ENCODE assay signal across 14 mouse cellular contexts in genomic region chr5:29636884-29637283, GRCm38 (mm10).
DNase-seq lines count a peak whose midpoint lies in the region; ATAC-seq and TF ChIP-seq lines count a peak whose summit lies in the region.
"Had no signal": no experiment of that assay in that cellular context is flagged by ENCODE, and none has a peak within 500 bp of the region (broad histone marks: within the 10 kb centered on the region; RNA-seq: fewer than 3 reads in every experiment).

No protein-coding gene starts in this region.

- no peak overlapping the region for H3K27ac ChIP-seq in kidney, postnatal 0 days
- H3K27ac ChIP-seq in kidney, embryonic 16.5 days (ENCODE audit: low read length) = no peak overlapping the region
- peak overlapping the region; percentile 60 for H3K27ac ChIP-seq in MEL (ENCODE audit: control insufficient read depth, low read depth, low read length)
- H3K27ac ChIP-seq in liver, postnatal 0 days (ENCODE audit: low read depth) = no peak overlapping the region
- no peak overlapping the region for H3K27ac ChIP-seq in hindbrain, embryonic 12.5 days
- H3K27ac ChIP-seq: embryonic facial prominence, embryonic 10.5 days; neural tube, embryonic 15.5 days had no signal

- peaks cover 30% of the 10 kb centered on the region; the same call in 1 of the 2 replicates for H3K36me3 ChIP-seq in kidney, postnatal 0 days (ENCODE audit: insufficient read depth, low read length)
- peaks cover 43% of the 10 kb centered on the region for H3K36me3 ChIP-seq in kidney, embryonic 16.5 days (ENCODE audit: insufficient read depth, low read length)
- H3K36me3 ChIP-seq in MEL (ENCODE audit: control insufficient read depth in 1 of 2, insufficient read depth in 2 of 2, low read length in 2 of 2) = peaks cover 28 to 41% of the 10 kb centered on the region in 2 experiments
- peaks cover 26% of the 10 kb centered on the region for H3K36me3 ChIP-seq in liver, postnatal 0 days (replicated peaks; ENCODE audit: insufficient read depth, low read length)
- peaks cover 57% of the 10 kb centered on the region for H3K36me3 ChIP-seq in hindbrain, embryonic 12.5 days

- TF ChIP-seq RAD21 in MEL (IDR thresholded peaks at IDR 0.05; ENCODE audit: low read depth, low read length) = peak; percentile 13

- TF ChIP-seq POLR2A in MEL (IDR thresholded peaks at IDR 0.05; ENCODE audit: control insufficient read depth in 1 of 2, insufficient read depth in 1 of 2, low read depth in 1 of 2, low read length in 2 of 2, poor library complexity in 1 of 2) = no peak

- no peaks in the 10 kb centered on the region for H3K79me2 ChIP-seq in MEL (ENCODE audit: control insufficient read depth, insufficient read depth, low read length, poor library complexity)

- no peak overlapping the region for H3K4me3 ChIP-seq in kidney, postnatal 0 days (replicated peaks; ENCODE audit: low read depth, low read length)
- H3K4me3 ChIP-seq in kidney, embryonic 16.5 days (ENCODE audit: low read length) = no peak overlapping the region
- no peak overlapping the region for H3K4me3 ChIP-seq in MEL (ENCODE audit: control insufficient read depth in 1 of 2, insufficient read depth in 1 of 2, low read depth in 2 of 2, low read length in 2 of 2)
- no peak overlapping the region for H3K4me3 ChIP-seq in liver, postnatal 0 days (ENCODE audit: low read depth, low read length)
- H3K4me3 ChIP-seq in hindbrain, embryonic 12.5 days = no peak overlapping the region
- H3K4me3 ChIP-seq: embryonic facial prominence, embryonic 10.5 days; neural tube, embryonic 15.5 days had no signal

- TF ChIP-seq CTCF in kidney, postnatal 0 days (IDR thresholded peaks at IDR 0.05; ENCODE audit: low read depth) = peak; percentile 41; the same call in 1 of the 2 replicates
- TF ChIP-seq CTCF in MEL (IDR thresholded peaks at IDR 0.05 in 2 of 3, conservative IDR thresholded peaks at IDR 0.05 in 1 of 3; ENCODE audit: control insufficient read depth in 1 of 3, insufficient read depth in 1 of 3, low read depth in 2 of 3, low read length in 3 of 3, poor library complexity in 1 of 3, severe bottlenecking in 1 of 3) = peak in 1 of 3 experiments; percentile 52; a peak in 2 of 6 replicates
- TF ChIP-seq CTCF in liver, postnatal 0 days (IDR thresholded peaks at IDR 0.05; ENCODE audit: low read depth) = peak; percentile 41

- no peaks in the 10 kb centered on the region for H3K9me3 ChIP-seq in kidney, postnatal 0 days (replicated peaks; ENCODE audit: low read length)
- no peaks in the 10 kb centered on the region for H3K9me3 ChIP-seq in kidney, embryonic 16.5 days (ENCODE audit: low read length)
- H3K9me3 ChIP-seq in MEL (replicated peaks; ENCODE audit: insufficient read depth, low read length) = no peaks in the 10 kb centered on the region
- no peaks in the 10 kb centered on the region for H3K9me3 ChIP-seq in liver, postnatal 0 days (ENCODE audit: low read length)
- no peaks in the 10 kb centered on the region for H3K9me3 ChIP-seq in hindbrain, embryonic 12.5 days (replicated peaks)
- H3K9me3 ChIP-seq: embryonic facial prominence, embryonic 10.5 days; neural tube, embryonic 15.5 days had no signal

- no peaks in the 10 kb centered on the region for H3K27me3 ChIP-seq in kidney, postnatal 0 days (ENCODE audit: insufficient read depth, low read length)
- H3K27me3 ChIP-seq in kidney, embryonic 16.5 days (ENCODE audit: insufficient read depth, low read length) = no peaks in the 10 kb centered on the region
- no peaks in the 10 kb centered on the region for H3K27me3 ChIP-seq in MEL (ENCODE audit: control insufficient read depth in 1 of 2, insufficient read depth in 2 of 2, low read length in 2 of 2)
- H3K27me3 ChIP-seq in liver, postnatal 0 days (ENCODE audit: insufficient read depth, low read length) = no peaks in the 10 kb centered on the region
- H3K27me3 ChIP-seq in hindbrain, embryonic 12.5 days = no peaks in the 10 kb centered on the region
- H3K27me3 ChIP-seq: neural tube, embryonic 15.5 days had no signal

- H3K4me1 ChIP-seq in kidney, postnatal 0 days (replicated peaks; ENCODE audit: insufficient read depth, low read length) = no peaks in the 10 kb centered on the region
- H3K4me1 ChIP-seq in kidney, embryonic 16.5 days (ENCODE audit: insufficient read depth, low read length) = no peaks in the 10 kb centered on the region
- peaks cover 22 to 23% of the 10 kb centered on the region in 2 experiments for H3K4me1 ChIP-seq in MEL (ENCODE audit: control insufficient read depth in 1 of 2, insufficient read depth in 2 of 2, low read length in 2 of 2)
- no peaks in the 10 kb centered on the region for H3K4me1 ChIP-seq in liver, postnatal 0 days (ENCODE audit: insufficient read depth)
- H3K4me1 ChIP-seq in hindbrain, embryonic 12.5 days = no peaks in the 10 kb centered on the region
- H3K4me1 ChIP-seq: embryonic facial prominence, embryonic 10.5 days; neural tube, embryonic 15.5 days had no signal

- TF ChIP-seq EP300 in MEL (IDR thresholded peaks at IDR 0.05; ENCODE audit: low read depth in 1 of 2, low read length in 2 of 2) = no peak
- no peak for TF ChIP-seq EP300 in liver, postnatal 0 days (IDR thresholded peaks at IDR 0.05; ENCODE audit: low read depth)

- no peak overlapping the region for H3K4me2 ChIP-seq in kidney, postnatal 0 days (ENCODE audit: low read length)
- no peak overlapping the region for H3K4me2 ChIP-seq in kidney, embryonic 16.5 days (replicated peaks; ENCODE audit: low read depth, low read length)
- no peak overlapping the region for H3K4me2 ChIP-seq in liver, postnatal 0 days (ENCODE audit: low read depth, low read length)
- no peak overlapping the region for H3K4me2 ChIP-seq in hindbrain, embryonic 12.5 days (replicated peaks)
- H3K4me2 ChIP-seq: neural tube, embryonic 15.5 days had no signal

- H3K9ac ChIP-seq in kidney, postnatal 0 days (ENCODE audit: low read depth, low read length) = no peak overlapping the region
- H3K9ac ChIP-seq in kidney, embryonic 16.5 days (replicated peaks; ENCODE audit: low read length) = no peak overlapping the region
- no peak overlapping the region for H3K9ac ChIP-seq in MEL (ENCODE audit: control insufficient read depth, low read depth, low read length, poor library complexity, severe bottlenecking)
- no peak overlapping the region for H3K9ac ChIP-seq in liver, postnatal 0 days (replicated peaks)
- H3K9ac ChIP-seq in hindbrain, embryonic 12.5 days = no peak overlapping the region
- H3K9ac ChIP-seq: neural tube, embryonic 15.5 days had no signal

- no peak for ATAC-seq in kidney, postnatal 0 days (replicated peaks; ENCODE audit: low FRiP score, low read depth)
- no peak for ATAC-seq in kidney, embryonic 16.5 days (ENCODE audit: low FRiP score, low TSS enrichment)
- ATAC-seq in liver, postnatal 0 days = no peak
- no peak for ATAC-seq in hindbrain, embryonic 12.5 days (ENCODE audit: low FRiP score)
- ATAC-seq: hindbrain, embryonic 16.5 days had no signal

- DNase-seq in kidney, postnatal 0 days (ENCODE audit: low spot score) = no peak
- DNase-seq in MEL (ENCODE audit: low read depth, low spot score) (peak; percentile 47), adipocyte (ENCODE audit: low spot score) (peak; percentile 25)
- DNase-seq in liver, postnatal 0 days = no peak
- no peak for DNase-seq in urinary bladder, postnatal 4 days (ENCODE audit: low spot score in 2 of 2)
- DNase-seq: cerebellum, postnatal 10 days; kidney, adult 8-10 months; retina, postnatal 1 day; thymus, postnatal 25 days had no signal

TF ChIP-seq in MEL, 35 proteins besides CTCF, POLR2A, EP300 and RAD21:
- TF ChIP-seq NELFE (IDR thresholded peaks at IDR 0.05; ENCODE audit: low read depth, low read length) (no peak), ZC3H11A (IDR thresholded peaks at IDR 0.05; ENCODE audit: low read depth, low read length) (0 out of 2 replicates have a peak, but pooled peaks have one; percentile 3), SMC3 (IDR thresholded peaks at IDR 0.05; ENCODE audit: low read depth, low read length) (peak; percentile 45)

Comparison
In these comparisons a context has a peak if more than half of its experiments do, and no peak if none do; other contexts are left out.
1. DNase-seq: peak in MEL (single experiment) and adipocyte (single experiment); none in kidney, postnatal 0 days (single experiment), liver, postnatal 0 days (single experiment) and urinary bladder, postnatal 4 days (0 of 2).